Mouse (Mus musculus): Measurements from ENCODE around the gene Ddx42. TPM values are rescaled to one million over a fixed set of nuclear protein-coding genes. Genes with fewer than 3 reads are reported as not detected.

The Ddx42 gene
- 27.2 TPM in 2 replicates for polyA plus RNA-seq (2015; fragmentation: Nextera tagmentation; extraction: Ambion mirVana)

- Histone ChIP-seq H3K9ac (ENCODE audit: low read length) (peak within 1 kb of the TSS; percentile 97), H3K4me1 (replicated peaks; ENCODE audit: control insufficient read depth, insufficient read depth) (peaks cover 4% of the 10 kb centered on the region; the same call in 1 of the 2 replicates), H3K4me3 (ENCODE audit: low read depth, low read length) (peak within 1 kb of the TSS; percentile 95), H3K4me2 (replicated peaks; ENCODE audit: low read depth) (peak within 1 kb of the TSS; percentile 65), H3K9me3 (ENCODE audit: control insufficient read depth, low read length) (no peaks in the 10 kb centered on the region), H3K36me3 (ENCODE audit: control insufficient read depth, insufficient read depth, low read length) (no peaks in the 10 kb centered on the region), H3K27ac (replicated peaks) (peak within 1 kb of the TSS; percentile 98), H3K27me3 (ENCODE audit: control insufficient read depth, insufficient read depth, low read length) (no peaks in the 10 kb centered on the region)
- peak; percentile 93 for ATAC-seq (ENCODE audit: low FRiP score, low TSS enrichment)
- WGBS: under 1% methylated on average over 69 of the region's 70 CpGs
- TF ChIP-seq EP300 (optimal IDR thresholded peaks at IDR 0.05) (peak; percentile 43), CTCF (IDR thresholded peaks at IDR 0.05; ENCODE audit: low read depth) (no peak)
- DNase-seq (ENCODE audit: low spot score): peak; percentile 93
Observed at GRCm38 (mm10) chr11:106216730-106217490, at the start of gene Ddx42. TSS of gene Ddx42 (plus strand) at chr11:106216926.

GRCm38 (mm10) chr11:106167435-106167834, 49.3 kb upstream of the Ddx42 start:
- 55% methylated on average over 5 of the region's 5 CpGs for WGBS
- Histone ChIP-seq H3K9me3 (ENCODE audit: control insufficient read depth, low read length) (no peaks in the 10 kb centered on the region), H3K4me1 (replicated peaks; ENCODE audit: control insufficient read depth, insufficient read depth) (no peaks in the 10 kb centered on the region), H3K4me3 (ENCODE audit: low read depth, low read length) (no peak overlapping the region), H3K4me2 (replicated peaks; ENCODE audit: low read depth) (no peak overlapping the region), H3K27me3 (ENCODE audit: control insufficient read depth, insufficient read depth, low read length) (no peaks in the 10 kb centered on the region), H3K36me3 (ENCODE audit: control insufficient read depth, insufficient read depth, low read length) (peaks cover 4% of the 10 kb centered on the region; the same call in 1 of the 2 replicates), H3K27ac (replicated peaks) (peak overlapping the region; percentile 69), H3K9ac (ENCODE audit: low read length) (no peak overlapping the region)
- DNase-seq (ENCODE audit: low spot score) (peak; percentile 75), ATAC-seq (ENCODE audit: low FRiP score, low TSS enrichment) (peak; percentile 81)
- TF ChIP-seq CTCF (IDR thresholded peaks at IDR 0.05; ENCODE audit: low read depth): no peak
- TF ChIP-seq EP300 (optimal IDR thresholded peaks at IDR 0.05): no peak

GRCm38 (mm10) chr11:106170807-106171206, 45.9 kb upstream of the Ddx42 start:
- H3K36me3 ChIP-seq (ENCODE audit: control insufficient read depth, insufficient read depth, low read length): 0 out of 2 replicates have a peak, but pooled peaks cover 4% of the 10 kb centered on the region
- no peak overlapping the region for H3K4me3 ChIP-seq (ENCODE audit: low read depth, low read length)
- TF ChIP-seq EP300 (optimal IDR thresholded peaks at IDR 0.05) (no peak), CTCF (IDR thresholded peaks at IDR 0.05; ENCODE audit: low read depth) (peak; percentile 81)
- H3K4me1 ChIP-seq (replicated peaks; ENCODE audit: control insufficient read depth, insufficient read depth): no peaks in the 10 kb centered on the region
- no peak overlapping the region for H3K27ac ChIP-seq (replicated peaks)
- WGBS: 76% methylated on average over 7 of the region's 7 CpGs
- no peak overlapping the region for H3K4me2 ChIP-seq (replicated peaks; ENCODE audit: low read depth)
- no peak overlapping the region for H3K9ac ChIP-seq (ENCODE audit: low read length)
- peak; percentile 72 for DNase-seq (ENCODE audit: low spot score)
- H3K9me3 ChIP-seq (ENCODE audit: control insufficient read depth, low read length): no peaks in the 10 kb centered on the region
- H3K27me3 ChIP-seq (ENCODE audit: control insufficient read depth, insufficient read depth, low read length): no peaks in the 10 kb centered on the region
- peak; percentile 59; the same call in 1 of the 2 replicates for ATAC-seq (ENCODE audit: low FRiP score, low TSS enrichment)

GRCm38 (mm10) chr11:106173228-106173627, 43.5 kb upstream of the Ddx42 start:
- no peak overlapping the region for H3K4me3 ChIP-seq (ENCODE audit: low read depth, low read length)
- H3K4me2 ChIP-seq (replicated peaks; ENCODE audit: low read depth): no peak overlapping the region
- TF ChIP-seq EP300 (optimal IDR thresholded peaks at IDR 0.05) (no peak), CTCF (IDR thresholded peaks at IDR 0.05; ENCODE audit: low read depth) (no peak)
- no peak for DNase-seq (ENCODE audit: low spot score)
- no peaks in the 10 kb centered on the region for H3K4me1 ChIP-seq (replicated peaks; ENCODE audit: control insufficient read depth, insufficient read depth)
- H3K9ac ChIP-seq (ENCODE audit: low read length): no peak overlapping the region
- WGBS: 89% methylated on average over 2 of the region's 2 CpGs
- no peaks in the 10 kb centered on the region for H3K9me3 ChIP-seq (ENCODE audit: control insufficient read depth, low read length)
- H3K27me3 ChIP-seq (ENCODE audit: control insufficient read depth, insufficient read depth, low read length): no peaks in the 10 kb centered on the region
- no peak for ATAC-seq (ENCODE audit: low FRiP score, low TSS enrichment)
- H3K36me3 ChIP-seq (ENCODE audit: control insufficient read depth, insufficient read depth, low read length): no peaks in the 10 kb centered on the region
- no peak overlapping the region for H3K27ac ChIP-seq (replicated peaks)

GRCm38 (mm10) chr11:106174372-106174771, 42.4 kb upstream of the Ddx42 start:
- no peaks in the 10 kb centered on the region for H3K4me1 ChIP-seq (replicated peaks; ENCODE audit: control insufficient read depth, insufficient read depth)
- no peak for ATAC-seq (ENCODE audit: low FRiP score, low TSS enrichment)
- no peak for DNase-seq (ENCODE audit: low spot score)
- H3K4me2 ChIP-seq (replicated peaks; ENCODE audit: low read depth): no peak overlapping the region
- TF ChIP-seq CTCF (IDR thresholded peaks at IDR 0.05; ENCODE audit: low read depth): no peak
- TF ChIP-seq EP300 (optimal IDR thresholded peaks at IDR 0.05): no peak
- no peaks in the 10 kb centered on the region for H3K9me3 ChIP-seq (ENCODE audit: control insufficient read depth, low read length)
- no peak overlapping the region for H3K9ac ChIP-seq (ENCODE audit: low read length)
- no peak overlapping the region for H3K4me3 ChIP-seq (ENCODE audit: low read depth, low read length)
- no peak overlapping the region for H3K27ac ChIP-seq (replicated peaks)
- WGBS: 67% methylated on average over 5 of the region's 5 CpGs
- no peaks in the 10 kb centered on the region for H3K27me3 ChIP-seq (ENCODE audit: control insufficient read depth, insufficient read depth, low read length)
- H3K36me3 ChIP-seq (ENCODE audit: control insufficient read depth, insufficient read depth, low read length): no peaks in the 10 kb centered on the region

- TF ChIP-seq CTCF (IDR thresholded peaks at IDR 0.05; ENCODE audit: low read depth) (no peak), EP300 (optimal IDR thresholded peaks at IDR 0.05) (no peak)
- ATAC-seq (ENCODE audit: low FRiP score, low TSS enrichment): no peak
- Histone ChIP-seq H3K36me3 (ENCODE audit: control insufficient read depth, insufficient read depth, low read length) (no peaks in the 10 kb centered on the region), H3K4me3 (ENCODE audit: low read depth, low read length) (no peak overlapping the region), H3K27me3 (ENCODE audit: control insufficient read depth, insufficient read depth, low read length) (no peaks in the 10 kb centered on the region), H3K4me2 (replicated peaks; ENCODE audit: low read depth) (no peak overlapping the region), H3K9me3 (ENCODE audit: control insufficient read depth, low read length) (no peaks in the 10 kb centered on the region), H3K4me1 (replicated peaks; ENCODE audit: control insufficient read depth, insufficient read depth) (no peaks in the 10 kb centered on the region), H3K9ac (ENCODE audit: low read length) (no peak overlapping the region), H3K27ac (replicated peaks) (no peak overlapping the region)
- WGBS: 51% methylated on average over 3 of the region's 3 CpGs
- DNase-seq (ENCODE audit: low spot score): no peak
Observed at GRCm38 (mm10) chr11:106175081-106175480, 41.6 kb upstream of the Ddx42 start.

Measured in stomach, postnatal 0 days (tissue).